Mouse (Mus musculus) cortical plate, adult 2 months (tissue): ENCODE measurements around the gene Rpn1. TPM values are rescaled to one million over a fixed set of nuclear protein-coding genes. Genes with fewer than 3 reads are reported as not detected.

Experiments
- H3K27ac ChIP-seq: fragments of 200-500 bp; 2 replicates; pipeline ENCODE4 v1.5.1; 2012; ENCODE audit warnings: low read length, control low read depth, inconsistent platforms; ENCODE audit not compliant: insufficient read depth
- H3K4me1 ChIP-seq: fragments of 200-500 bp; 2 replicates; pipeline ENCODE4 v1.6.1; 2011; ENCODE audit warnings: low read length; ENCODE audit not compliant: control insufficient read depth, insufficient read depth
- H3K4me3 ChIP-seq: fragments of 200-500 bp; 2 replicates; pipeline ENCODE4 v1.5.1; 2011; ENCODE audit warnings: mild to moderate bottlenecking, low read length, control low read depth; ENCODE audit not compliant: insufficient read depth
- CTCF ChIP-seq: fragments of 200-500 bp; IDR thresholded peaks from 2 replicates; pipeline ENCODE4 v1.5.1; 2011; ENCODE audit warnings: mild to moderate bottlenecking, control low read depth, low read length; ENCODE audit not compliant: insufficient read depth; ENCODE audit errors: extremely low read depth
- POLR2A ChIP-seq: fragments of 200-500 bp; IDR thresholded peaks from 2 replicates; pipeline ENCODE4 v1.6.1; 2011; ENCODE audit warnings: mild to moderate bottlenecking, low read length, control low read depth; ENCODE audit not compliant: insufficient read depth; ENCODE audit errors: extremely low read depth
- polyA plus RNA-seq: library from polyadenylated mRNA; depleted of rRNA; stranded (reverse); fragments of >200 nt; gene quantifications from 2 replicates; pipeline ENCODE4 v1.2.3, GENCODE M21; 2012

Gene Rpn1
- polyA plus RNA-seq, 1 experiment, result 150 TPM

- TF ChIP-seq POLR2A (no peak), CTCF (no peak)
- Histone ChIP-seq H3K4me1 (no peaks in the 10 kb centered on the region), H3K4me3 (no peak overlapping the region), H3K27ac (no peak overlapping the region)
Measured at GRCm38 (mm10) chr6:88132051-88132450, 47.8 kb downstream of the Rpn1 start.

- no peak for TF ChIP-seq CTCF
- no peak for TF ChIP-seq POLR2A
- H3K27ac ChIP-seq, result no peak overlapping the region
- H3K4me1 ChIP-seq, result no peaks in the 10 kb centered on the region
- H3K4me3 ChIP-seq, result no peak overlapping the region
Measured at GRCm38 (mm10) chr6:88133061-88133460, 48.8 kb downstream of the Rpn1 start.

GRCm38 (mm10) chr6:88133878-88134277, 49.6 kb downstream of the Rpn1 start:
- Histone ChIP-seq H3K4me3 (no peak overlapping the region), H3K4me1 (no peaks in the 10 kb centered on the region), H3K27ac (no peak overlapping the region; the same call in 1 of the 2 replicates)
- TF ChIP-seq POLR2A, result no peak

GRCm38 (mm10) chr6:88136201-88136631, 51.9 kb downstream of the Rpn1 start:
- H3K4me1 ChIP-seq, result no peaks in the 10 kb centered on the region
- H3K4me3 ChIP-seq, result no peak overlapping the region
- H3K27ac ChIP-seq, result no peak overlapping the region
- TF ChIP-seq POLR2A (no peak), CTCF (no peak)

GRCm38 (mm10) chr6:88138485-88138884, 54.2 kb downstream of the Rpn1 start:
- Histone ChIP-seq H3K4me3 (no peak overlapping the region), H3K27ac (no peak overlapping the region), H3K4me1 (no peaks in the 10 kb centered on the region)
- TF ChIP-seq CTCF, result no peak
- no peak for TF ChIP-seq POLR2A

- Histone ChIP-seq H3K4me3 (no peak overlapping the region), H3K27ac (no peak overlapping the region), H3K4me1 (no peaks in the 10 kb centered on the region)
- no peak for TF ChIP-seq POLR2A
- no peak for TF ChIP-seq CTCF
Measured at GRCm38 (mm10) chr6:88140264-88140663, 56.0 kb downstream of the Rpn1 start.

- TF ChIP-seq CTCF (no peak), POLR2A (no peak)
- H3K27ac ChIP-seq, result no peak overlapping the region
- H3K4me1 ChIP-seq, result no peaks in the 10 kb centered on the region
- H3K4me3 ChIP-seq, result no peak overlapping the region
Measured at GRCm38 (mm10) chr6:88145793-88146192, 61.5 kb downstream of the Rpn1 start.

GRCm38 (mm10) chr6:88146576-88146975, 62.3 kb downstream of the Rpn1 start:
- Histone ChIP-seq H3K27ac (peak overlapping the region; percentile 72; the same call in 1 of the 2 replicates), H3K4me1 (no peaks in the 10 kb centered on the region), H3K4me3 (no peak overlapping the region)
- TF ChIP-seq CTCF, result no peak
- no peak for TF ChIP-seq POLR2A

GRCm38 (mm10) chr6:88147411-88148003, 63.2 kb downstream of the Rpn1 start:
- no peak for TF ChIP-seq POLR2A
- H3K4me3 ChIP-seq, result no peak overlapping the region
- H3K4me1 ChIP-seq, result no peaks in the 10 kb centered on the region
- peak overlapping the region; percentile 86 for H3K27ac ChIP-seq

GRCm38 (mm10) chr6:88151335-88151734, 67.1 kb downstream of the Rpn1 start:
- Histone ChIP-seq H3K4me3 (no peak overlapping the region), H3K27ac (no peak overlapping the region), H3K4me1 (no peaks in the 10 kb centered on the region)
- TF ChIP-seq CTCF, result no peak
- no peak for TF ChIP-seq POLR2A
